Mouse (Mus musculus) kidney, embryonic 14.5 days (tissue): ENCODE measurements around the gene Rab3gap2. TPM values are rescaled to one million over a fixed set of nuclear protein-coding genes. Genes with fewer than 3 reads are reported as not detected.
"Not testable (repeated sequence)": the region's sequence is repeated elsewhere in the genome, so short reads cannot be mapped to it uniquely, and the experiment has no call there.

Experiments
- ATAC-seq: fragments of 200-750 bp; cut with Nextera tagmentation; 2 replicates; pipeline ENCODE4 v1.8.0; 2017; ENCODE audit warnings: moderate number of reproducible peaks, mild to moderate bottlenecking, moderate TSS enrichment, moderate library complexity; ENCODE audit not compliant: low FRiP score, low TSS enrichment
- H3K27ac ChIP-seq: fragments of 300-500 bp; sonication (generic); 2 replicates; pipeline ENCODE4 v1.5.1; 2014; ENCODE audit warnings: low read depth, mild to moderate bottlenecking, low read length, moderate library complexity, mixed read lengths
- H3K27me3 ChIP-seq: fragments of 300-500 bp; sonication (generic); 2 replicates; pipeline ENCODE4 v1.6.1; 2014; ENCODE audit warnings: mild to moderate bottlenecking, low read length; ENCODE audit not compliant: control insufficient read depth, insufficient read depth
- H3K36me3 ChIP-seq: fragments of 300-500 bp; sonication (generic); 2 replicates; pipeline ENCODE4 v1.6.1; 2014; ENCODE audit warnings: low read length, mixed read lengths; ENCODE audit not compliant: control insufficient read depth, insufficient read depth
- H3K4me1 ChIP-seq: fragments of 300-500 bp; sonication (generic); 2 replicates; pipeline ENCODE4 v1.6.1; 2014; ENCODE audit warnings: low read length, mixed read lengths; ENCODE audit not compliant: control insufficient read depth, insufficient read depth
- H3K4me2 ChIP-seq: fragments of 300-500 bp; sonication (generic); replicated peaks from 2 replicates; pipeline ENCODE4 v1.6.1; 2014; ENCODE audit warnings: low read depth, mild to moderate bottlenecking, low read length
- H3K4me3 ChIP-seq: fragments of 300-500 bp; sonication (generic); 2 replicates; pipeline ENCODE4 v1.5.1; 2014; ENCODE audit warnings: mild to moderate bottlenecking, low read length
- H3K9ac ChIP-seq: fragments of 300-500 bp; sonication (generic); 2 replicates; pipeline ENCODE4 v1.6.1; 2014; ENCODE audit warnings: low read depth, mild to moderate bottlenecking, low read length, moderate library complexity
- H3K9me3 ChIP-seq: fragments of 300-500 bp; sonication (generic); 2 replicates; pipeline ENCODE4 v1.6.1; 2016; ENCODE audit warnings: low read length; ENCODE audit not compliant: control insufficient read depth
- whole genome bisulfite sequencing: fragments of 180-500 bp; shearing (Covaris S2); extraction: QIAGEN DNeasy Blood & Tissue Kit; methylation state at CpG from one replicate; pipeline ENCODE4 v1.1.7; 2014; 5-methylcytosine and 5-hydroxymethylcytosine counted together
- polyA plus RNA-seq: library from polyadenylated mRNA; unstranded; fragments of >200 nt; fragmentation: Nextera tagmentation; extraction: Ambion mirVana; gene quantifications from 2 replicates; pipeline ENCODE4 v1.2.1, GENCODE M21; 2014

Gene Rab3gap2
- polyA plus RNA-seq, 1 experiment from 2014 or later = 21.9 TPM

GRCm38 (mm10) chr1:185302816-185303215 is 98.9 kb downstream of the Rab3gap2 start:
- no peak overlapping the region for H3K27ac ChIP-seq
- no peak overlapping the region for H3K9ac ChIP-seq
- H3K4me3 ChIP-seq = no peak overlapping the region
- H3K4me2 ChIP-seq = no peak overlapping the region
- H3K9me3 ChIP-seq = no peaks in the 10 kb centered on the region
- WGBS = 93% methylated on average over 6 of the region's 6 CpGs
- no peak for ATAC-seq
- H3K36me3 ChIP-seq = peaks cover 22% of the 10 kb centered on the region
- no peaks in the 10 kb centered on the region for H3K27me3 ChIP-seq
- H3K4me1 ChIP-seq = no peaks in the 10 kb centered on the region

GRCm38 (mm10) chr1:185306836-185307235 is 102.9 kb downstream of the Rab3gap2 start:
- Histone ChIP-seq H3K4me2 (no peak overlapping the region), H3K27ac (no peak overlapping the region), H3K36me3 (peaks cover 19% of the 10 kb centered on the region; the same call in 1 of the 2 replicates), H3K4me3 (no peak overlapping the region), H3K27me3 (no peaks in the 10 kb centered on the region), H3K4me1 (no peaks in the 10 kb centered on the region), H3K9ac (no peak overlapping the region), H3K9me3 (no peaks in the 10 kb centered on the region)
- WGBS = 98% methylated on average over 12 of the region's 12 CpGs
- no peak for ATAC-seq

- Histone ChIP-seq H3K4me3 (no peak overlapping the region), H3K27me3 (no peaks in the 10 kb centered on the region), H3K9ac (no peak overlapping the region), H3K9me3 (no peaks in the 10 kb centered on the region), H3K36me3 (peaks cover 23% of the 10 kb centered on the region; the same call in 1 of the 2 replicates), H3K4me2 (no peak overlapping the region), H3K27ac (no peak overlapping the region), H3K4me1 (no peaks in the 10 kb centered on the region)
- 90% methylated on average over 7 of the region's 7 CpGs for WGBS
- ATAC-seq = no peak
Observed at GRCm38 (mm10) chr1:185307645-185308044, 103.7 kb downstream of the Rab3gap2 start.

GRCm38 (mm10) chr1:185308334-185308733 is 104.4 kb downstream of the Rab3gap2 start:
- Histone ChIP-seq H3K4me1 (no peaks in the 10 kb centered on the region), H3K4me2 (no peak overlapping the region), H3K9ac (no peak overlapping the region), H3K9me3 (no peaks in the 10 kb centered on the region), H3K27ac (no peak overlapping the region), H3K4me3 (no peak overlapping the region), H3K36me3 (peaks cover 24% of the 10 kb centered on the region; the same call in 1 of the 2 replicates), H3K27me3 (no peaks in the 10 kb centered on the region)
- ATAC-seq = no peak
- WGBS = 92% methylated on average over 2 of the region's 2 CpGs

- Histone ChIP-seq H3K36me3 (peaks cover 30% of the 10 kb centered on the region; the same call in 1 of the 2 replicates), H3K27me3 (no peaks in the 10 kb centered on the region), H3K9me3 (no peaks in the 10 kb centered on the region), H3K4me3 (no peak overlapping the region), H3K4me2 (no peak overlapping the region), H3K9ac (no peak overlapping the region), H3K4me1 (no peaks in the 10 kb centered on the region), H3K27ac (no peak overlapping the region)
- 78% methylated on average over 4 of the region's 4 CpGs for WGBS
- no peak for ATAC-seq
Observed at GRCm38 (mm10) chr1:185308908-185309307, 105.0 kb downstream of the Rab3gap2 start.

- Histone ChIP-seq H3K9me3 (no peaks in the 10 kb centered on the region), H3K27me3 (no peaks in the 10 kb centered on the region), H3K9ac (no peak overlapping the region), H3K27ac (no peak overlapping the region), H3K4me1 (no peaks in the 10 kb centered on the region), H3K36me3 (peaks cover 52% of the 10 kb centered on the region), H3K4me3 (no peak overlapping the region), H3K4me2 (no peak overlapping the region)
- no peak for ATAC-seq
- WGBS = 89% methylated on average over 9 of the region's 9 CpGs
Observed at GRCm38 (mm10) chr1:185311949-185312348, 108.0 kb downstream of the Rab3gap2 start.

- Histone ChIP-seq H3K4me3 (no peak overlapping the region), H3K27me3 (no peaks in the 10 kb centered on the region), H3K9me3 (no peaks in the 10 kb centered on the region), H3K4me2 (no peak overlapping the region), H3K4me1 (no peaks in the 10 kb centered on the region), H3K36me3 (peaks cover 59% of the 10 kb centered on the region), H3K9ac (no peak overlapping the region), H3K27ac (no peak overlapping the region)
- no peak for ATAC-seq
- WGBS = 94% methylated on average over 4 of the region's 4 CpGs
Observed at GRCm38 (mm10) chr1:185314546-185314945, 110.6 kb downstream of the Rab3gap2 start.

GRCm38 (mm10) chr1:185315846-185316568 is 112.1 kb downstream of the Rab3gap2 start:
- no peaks in the 10 kb centered on the region for H3K9me3 ChIP-seq
- 89% methylated on average over 16 of the region's 16 CpGs for WGBS
- no peak overlapping the region for H3K4me3 ChIP-seq
- no peak overlapping the region for H3K4me2 ChIP-seq
- H3K4me1 ChIP-seq = no peaks in the 10 kb centered on the region
- peaks cover 70% of the 10 kb centered on the region for H3K36me3 ChIP-seq
- ATAC-seq = no peak
- no peaks in the 10 kb centered on the region for H3K27me3 ChIP-seq
- no peak overlapping the region for H3K27ac ChIP-seq
- H3K9ac ChIP-seq = no peak overlapping the region

- WGBS = 64% methylated on average over 3 of the region's 3 CpGs
- peaks cover 35% of the 10 kb centered on the region for H3K36me3 ChIP-seq
- H3K4me1 ChIP-seq = not testable (repeated sequence)
Observed at GRCm38 (mm10) chr1:185327754-185328345, 123.9 kb downstream of the Rab3gap2 start.

More at GRCm38 (mm10) chr1:185327754-185328345, 123.9 kb downstream of the Rab3gap2 start:
- ATAC-seq, H3K27me3 ChIP-seq, H3K9me3 ChIP-seq, H3K27ac ChIP-seq: not testable (repeated sequence)
- peak overlapping the region; percentile 75 for H3K4me2 ChIP-seq
- peak overlapping the region; percentile 89; the same call in 1 of the 2 replicates for H3K9ac ChIP-seq
- peak overlapping the region; percentile 94 for H3K4me3 ChIP-seq
